Mouse (Mus musculus) WW6 (cell line): Measurements from ENCODE around the gene Ephx1.
"Not testable (repeated sequence)": the region's sequence is repeated elsewhere in the genome, so short reads cannot be mapped to it uniquely, and the experiment has no call there.

Source experiments
- DNase-seq: peaks from one replicate; pipeline ENCODE4 v3.0.0-alpha.2; 2013; ENCODE audit warnings: low read depth, low spot score

Ephx1 gene

DNA sequence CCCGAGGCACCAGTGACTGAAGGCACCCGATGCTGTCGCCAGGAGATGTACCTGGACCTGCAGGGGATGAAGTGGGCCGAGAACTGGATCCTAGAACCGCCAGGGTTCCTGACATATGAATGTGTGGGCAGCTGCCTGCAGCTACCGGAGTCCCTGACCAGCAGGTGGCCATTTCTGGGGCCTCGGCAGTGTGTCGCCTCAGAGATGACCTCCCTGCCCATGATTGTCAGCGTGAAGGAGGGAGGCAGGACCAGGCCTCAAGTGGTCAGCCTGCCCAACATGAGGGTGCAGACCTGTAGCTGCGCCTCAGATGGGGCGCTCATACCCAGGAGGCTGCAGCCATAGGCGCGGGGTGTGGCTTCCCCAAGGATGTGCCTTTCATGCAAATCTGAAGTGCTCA, 83.1 kb downstream of the Ephx1 start:
- DNase-seq: not testable (repeated sequence)

DNA sequence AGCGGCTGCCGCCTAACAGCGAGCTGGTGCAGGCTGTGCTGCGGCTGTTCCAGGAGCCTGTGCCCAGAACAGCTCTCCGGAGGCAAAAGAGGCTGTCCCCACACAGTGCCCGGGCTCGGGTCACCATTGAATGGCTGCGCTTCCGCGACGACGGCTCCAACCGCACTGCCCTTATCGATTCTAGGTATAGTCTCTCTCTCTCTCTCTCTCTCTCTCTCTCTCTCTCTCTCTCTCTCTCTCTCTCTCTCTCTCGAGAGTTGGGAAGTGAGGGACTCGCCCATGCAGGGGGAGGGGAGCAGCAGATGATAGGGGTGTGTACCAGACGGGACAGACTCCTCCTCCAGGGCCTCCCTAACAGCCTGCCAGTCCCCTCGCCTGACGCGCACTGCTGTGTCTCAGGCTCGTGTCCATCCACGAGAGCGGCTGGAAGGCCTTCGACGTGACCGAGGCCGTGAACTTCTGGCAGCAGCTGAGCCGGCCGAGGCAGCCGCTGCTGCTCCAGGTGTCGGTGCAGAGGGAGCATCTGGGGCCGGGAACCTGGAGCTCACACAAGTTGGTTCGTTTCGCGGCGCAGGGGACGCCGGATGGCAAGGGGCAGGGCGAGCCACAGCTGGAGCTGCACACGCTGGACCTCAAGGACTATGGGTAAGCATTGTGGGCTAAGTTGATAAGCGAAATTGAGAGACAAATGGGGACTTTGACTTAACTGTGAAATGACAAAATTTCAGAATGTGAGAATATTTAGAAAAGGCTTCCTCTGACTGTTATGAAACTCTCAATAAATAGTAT, 83.9 kb downstream of the Ephx1 start:
- DNase-seq: not testable (repeated sequence)

DNA sequence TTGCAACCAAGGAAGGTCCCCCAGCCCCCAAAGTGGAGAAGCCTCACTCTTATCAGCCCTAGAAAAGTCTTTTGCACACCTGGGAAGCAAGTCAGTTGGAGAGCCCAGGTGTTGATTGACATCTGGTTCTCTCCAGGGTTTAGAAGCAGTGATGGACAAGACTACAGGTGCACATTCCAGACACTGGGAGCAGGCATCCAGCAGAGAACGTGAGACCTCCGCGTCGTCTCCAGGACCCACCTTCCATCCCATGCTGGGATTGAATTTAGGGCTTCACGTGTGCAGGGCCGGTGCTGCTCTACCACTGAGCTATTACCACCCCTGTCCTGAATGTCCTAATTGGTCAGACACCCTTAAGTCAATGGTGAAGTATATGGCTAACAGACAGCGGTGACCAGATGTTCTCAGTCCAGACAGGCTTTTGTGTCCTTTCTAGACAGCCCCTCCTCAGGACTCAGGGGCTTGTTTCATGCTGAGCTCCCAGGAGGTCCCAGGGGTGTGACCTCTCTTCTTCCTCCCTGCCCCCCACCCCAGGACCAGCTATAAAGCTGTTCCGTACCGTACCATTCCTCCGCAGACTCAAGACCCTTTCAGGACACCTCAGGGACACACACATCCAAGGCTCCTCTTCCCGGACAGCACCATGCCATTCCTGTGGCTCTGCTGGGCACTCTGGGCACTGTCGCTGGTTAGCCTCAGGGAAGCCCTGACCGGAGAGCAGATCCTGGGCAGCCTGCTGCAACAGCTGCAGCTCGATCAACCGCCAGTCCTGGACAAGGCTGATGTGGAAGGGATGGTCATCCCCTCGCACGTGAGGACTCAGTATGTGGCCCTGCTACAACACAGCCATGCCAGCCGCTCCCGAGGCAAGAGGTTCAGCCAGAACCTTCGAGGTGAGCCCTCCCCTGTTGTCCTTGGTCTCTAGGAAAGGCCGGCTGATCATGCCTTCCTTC, 86.0 kb downstream of the Ephx1 start, which contains the start of gene Lefty1:
Gene Lefty1, plus strand, starts transcription at position 556 of the 953 bp plus-strand sequence.
- no peak for DNase-seq

DNA sequence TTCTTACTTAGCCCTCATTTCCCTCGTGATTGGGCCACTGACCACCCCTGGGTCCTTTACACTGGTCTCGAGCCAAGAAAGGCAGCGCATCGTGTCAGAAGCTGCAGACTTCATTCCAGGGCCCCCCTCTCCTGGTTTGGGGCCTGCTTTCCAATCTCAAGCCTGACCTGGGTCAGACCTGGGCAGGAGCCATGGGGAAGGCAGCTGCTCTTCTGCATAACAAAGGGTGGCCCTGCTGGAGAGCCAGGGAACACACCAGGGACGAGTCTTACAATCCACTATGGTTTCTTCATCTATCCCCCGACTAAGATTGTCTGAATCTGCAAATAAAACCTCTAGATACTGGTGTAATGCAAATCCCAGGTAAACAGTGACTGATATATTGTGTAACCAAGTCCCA, 87.0 kb downstream of the Ephx1 start:
- DNase-seq: no peak

DNA sequence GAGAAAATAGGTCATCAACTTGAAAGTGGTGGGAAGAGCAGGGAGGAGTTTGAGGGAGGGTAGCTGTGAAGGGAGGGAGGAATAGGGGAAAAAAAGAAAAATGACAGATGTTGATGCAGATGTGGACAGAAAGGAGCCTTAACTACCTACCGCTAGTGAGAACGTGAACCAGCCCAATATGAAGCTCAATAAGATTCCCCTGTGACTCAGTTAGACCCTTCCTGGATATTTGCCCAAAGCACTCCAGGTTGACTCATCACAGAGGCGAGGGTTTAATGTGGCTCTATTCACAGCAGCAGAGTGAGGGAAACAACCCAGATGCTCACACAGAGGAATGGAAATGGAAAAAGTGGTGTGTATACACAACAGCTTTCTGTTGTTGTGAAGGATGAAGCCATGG, 89.6 kb downstream of the Ephx1 start:
- DNase-seq: no peak

DNA sequence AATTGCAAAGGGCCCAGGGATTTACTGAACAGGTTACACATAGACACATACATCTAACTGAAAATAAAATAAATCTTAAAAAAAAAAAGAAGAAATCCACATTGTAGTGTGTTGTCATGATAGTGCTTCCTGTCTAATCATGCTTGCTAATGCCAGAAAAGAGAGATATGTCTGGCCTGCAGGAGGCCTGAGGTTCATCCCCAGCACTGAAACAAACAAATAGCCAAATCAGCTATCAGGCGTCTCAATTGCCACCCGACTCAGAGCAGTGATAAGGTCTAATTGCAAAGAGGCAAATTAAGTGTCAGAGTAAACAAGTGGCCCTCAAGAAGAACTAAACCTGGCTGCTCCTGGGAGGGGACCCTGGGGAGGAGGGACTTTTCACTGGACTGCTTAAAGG, 91.1 kb downstream of the Ephx1 start:
- DNase-seq: no peak

DNA sequence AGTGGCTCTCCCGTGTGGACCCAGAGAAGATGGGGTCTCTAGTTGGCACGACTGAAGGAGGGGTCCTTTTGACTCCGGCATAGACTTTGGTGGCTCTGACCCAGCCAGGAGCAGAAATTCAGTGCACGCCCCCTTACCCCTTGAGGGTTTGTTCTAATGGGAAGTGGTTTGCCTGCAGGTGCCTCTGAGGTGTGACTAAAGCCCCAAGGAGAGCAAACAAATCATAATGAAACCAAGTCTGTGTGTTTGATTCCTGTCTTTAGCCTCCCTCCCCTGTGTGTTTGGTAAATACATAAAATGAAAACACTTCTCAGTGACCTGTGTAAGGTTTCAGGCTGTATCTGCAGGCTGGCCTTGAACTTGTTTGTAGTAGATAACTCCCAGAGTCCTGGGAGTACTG, 94.4 kb downstream of the Ephx1 start:
- DNase-seq: no peak
